Mouse (Mus musculus) hindbrain, embryonic 10.5 days (tissue): ENCODE results near the gene Cnot6l. TPM values are rescaled to one million over a fixed set of nuclear protein-coding genes. Genes with fewer than 3 reads are reported as not detected.

ENCODE experiments used
- DNase-seq: peaks from one replicate; pipeline ENCODE4 v3.0.0-alpha.2; 2017; ENCODE audit warnings: low spot score
- H3K27ac ChIP-seq: fragments of 300-500 bp; sonication (generic); 2 replicates; pipeline ENCODE4 v1.5.1; 2016; ENCODE audit warnings: mild to moderate bottlenecking, moderate library complexity
- H3K27me3 ChIP-seq: fragments of 300-500 bp; sonication (generic); 2 replicates; pipeline ENCODE4 v1.6.1; 2016; ENCODE audit warnings: mild to moderate bottlenecking; ENCODE audit not compliant: poor library complexity, insufficient read depth, severe bottlenecking
- H3K36me3 ChIP-seq: fragments of 300-500 bp; sonication (generic); 2 replicates; pipeline ENCODE4 v1.6.1; 2016; ENCODE audit warnings: mild to moderate bottlenecking, moderate library complexity
- H3K4me1 ChIP-seq: fragments of 300-500 bp; sonication (generic); replicated peaks from 2 replicates; pipeline ENCODE4 v1.6.1; 2016; ENCODE audit warnings: mild to moderate bottlenecking
- H3K4me3 ChIP-seq: fragments of 300-500 bp; sonication (generic); 2 replicates; pipeline ENCODE4 v1.5.1; 2016; ENCODE audit warnings: mild to moderate bottlenecking, moderate library complexity
- H3K9me3 ChIP-seq: fragments of 300-500 bp; sonication (generic); 2 replicates; pipeline ENCODE4 v1.6.1; 2016; ENCODE audit warnings: mild to moderate bottlenecking, moderate library complexity
- WGBS: fragments of 180-500 bp; shearing (Covaris S2); methylation state at CpG from one replicate; pipeline ENCODE4 v1.1.7; 2016; 5-methylcytosine and 5-hydroxymethylcytosine counted together
- polyA plus RNA-seq: library from polyadenylated mRNA; unstranded; fragments of >200 nt; fragmentation: Nextera tagmentation; extraction: Ambion mirVana; gene quantifications from 2 replicates; pipeline ENCODE4 v1.2.1, GENCODE M21; 2016

Gene Cnot6l
- polyA plus RNA-seq, 1 experiment from 2014 or later: 7.8 TPM

DNA sequence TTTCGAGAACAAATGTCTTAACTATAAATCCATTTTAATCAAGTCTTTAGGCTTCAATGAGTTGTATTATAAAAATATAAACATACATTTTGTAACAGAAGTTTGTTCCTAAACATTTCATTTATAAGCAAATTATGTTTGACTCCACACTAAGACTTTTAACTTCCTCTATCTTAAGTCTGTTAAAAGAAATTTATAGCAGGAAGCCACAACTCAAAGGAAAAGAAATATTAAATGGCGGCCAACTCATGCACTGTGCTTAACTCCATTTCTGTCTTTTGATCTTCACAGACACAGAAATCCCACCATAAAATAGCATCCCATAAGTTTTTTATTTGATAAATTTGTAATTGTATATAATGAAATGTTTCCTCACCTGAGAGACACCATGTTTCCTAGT is 33.3 kb downstream of the Cnot6l start:
- Histone ChIP-seq H3K9me3 (no peaks in the 10 kb centered on the region), H3K27me3 (no peaks in the 10 kb centered on the region), H3K4me3 (no peak overlapping the region), H3K4me1 (no peaks in the 10 kb centered on the region), H3K27ac (no peak overlapping the region), H3K36me3 (peaks cover 52% of the 10 kb centered on the region)
- DNase-seq: no peak
- WGBS: 92% methylated on average over 2 of the region's 2 CpGs

DNA sequence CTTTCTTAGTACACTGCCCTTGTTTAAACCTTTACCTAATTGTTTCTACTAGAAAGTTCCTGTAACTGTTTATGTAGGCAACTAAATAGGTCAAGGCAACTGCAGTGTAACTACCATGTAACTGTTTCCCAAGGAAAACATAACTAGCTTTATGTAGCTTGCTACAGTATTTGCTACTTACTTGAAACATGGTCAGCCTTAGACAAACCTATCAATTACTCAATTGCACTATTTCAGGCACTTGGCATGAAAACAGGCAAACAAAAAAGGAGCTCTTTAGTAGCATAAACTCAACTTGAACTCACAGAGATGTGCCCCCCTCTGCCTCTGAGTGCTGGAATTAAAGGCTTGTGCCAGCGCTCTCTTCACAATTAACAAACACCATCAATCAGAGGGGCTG is 37.1 kb downstream of the Cnot6l start:
- Histone ChIP-seq H3K27me3 (no peaks in the 10 kb centered on the region), H3K9me3 (no peaks in the 10 kb centered on the region), H3K27ac (no peak overlapping the region), H3K4me3 (no peak overlapping the region), H3K36me3 (peaks cover 41% of the 10 kb centered on the region), H3K4me1 (no peaks in the 10 kb centered on the region)
- 94% methylated on average over 1 of the region's 1 CpGs for WGBS
- DNase-seq: no peak

DNA sequence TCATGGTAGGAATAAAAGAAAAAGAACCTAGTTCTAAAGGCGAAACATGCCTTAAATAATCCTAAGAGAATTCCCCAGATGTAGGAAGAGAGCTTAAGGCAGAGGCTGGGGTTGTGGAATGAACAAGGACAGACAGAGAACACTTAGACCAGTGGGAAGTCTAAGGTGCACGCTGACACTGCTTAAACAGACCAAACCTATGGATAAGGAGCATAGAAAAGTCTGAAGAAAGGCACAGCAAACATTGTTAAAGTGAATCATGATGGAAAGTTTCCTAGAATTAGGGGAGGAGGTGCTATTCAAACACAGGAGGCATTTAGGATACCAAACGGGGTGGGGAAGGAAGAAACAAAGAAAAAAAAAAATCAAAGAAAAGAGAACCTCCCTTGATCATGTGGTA is 49.0 kb downstream of the Cnot6l start:
- 89% methylated on average over 3 of the region's 3 CpGs for WGBS
- H3K4me1 ChIP-seq: no peaks in the 10 kb centered on the region
- H3K27me3 ChIP-seq: no peaks in the 10 kb centered on the region
- H3K36me3 ChIP-seq: peaks cover 10% of the 10 kb centered on the region
- DNase-seq: no peak
- no peak overlapping the region for H3K4me3 ChIP-seq
- H3K9me3 ChIP-seq: no peaks in the 10 kb centered on the region
- no peak overlapping the region for H3K27ac ChIP-seq

DNA sequence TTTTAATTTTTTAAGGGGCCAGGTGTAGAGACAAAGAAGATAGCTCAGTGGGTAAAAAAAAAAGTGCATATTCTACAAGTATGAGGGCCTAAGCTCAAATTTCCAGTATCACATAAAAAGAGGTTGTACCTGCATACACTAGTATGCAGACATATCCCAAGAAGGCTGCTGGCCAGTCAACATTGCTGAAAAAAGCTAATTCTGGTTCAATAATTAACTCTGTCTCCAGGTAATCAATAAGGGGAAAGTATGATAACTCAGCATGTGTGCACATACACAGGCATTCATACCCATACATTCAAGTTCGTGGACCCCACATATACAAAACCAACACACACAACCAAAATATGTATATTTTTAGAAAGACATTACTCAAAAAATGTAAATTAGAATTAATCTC is 59.3 kb downstream of the Cnot6l start:
- DNase-seq: no peak
- H3K9me3 ChIP-seq: no peaks in the 10 kb centered on the region
- no peaks in the 10 kb centered on the region for H3K4me1 ChIP-seq
- H3K27ac ChIP-seq: no peak overlapping the region
- no peak overlapping the region for H3K4me3 ChIP-seq
- H3K36me3 ChIP-seq: peaks cover 23% of the 10 kb centered on the region
- 94% methylated on average over 1 of the region's 1 CpGs for WGBS
- H3K27me3 ChIP-seq: no peaks in the 10 kb centered on the region

GRCm38 (mm10) chr5:96091468-96091867 is 72.5 kb downstream of the Cnot6l start:
- DNase-seq: no peak
- H3K9me3 ChIP-seq: no peaks in the 10 kb centered on the region
- no peak overlapping the region for H3K27ac ChIP-seq
- WGBS: 94% methylated on average over 2 of the region's 2 CpGs
- no peak overlapping the region for H3K4me3 ChIP-seq
- H3K4me1 ChIP-seq: no peaks in the 10 kb centered on the region
- H3K36me3 ChIP-seq: peaks cover 12% of the 10 kb centered on the region
- no peaks in the 10 kb centered on the region for H3K27me3 ChIP-seq

DNA sequence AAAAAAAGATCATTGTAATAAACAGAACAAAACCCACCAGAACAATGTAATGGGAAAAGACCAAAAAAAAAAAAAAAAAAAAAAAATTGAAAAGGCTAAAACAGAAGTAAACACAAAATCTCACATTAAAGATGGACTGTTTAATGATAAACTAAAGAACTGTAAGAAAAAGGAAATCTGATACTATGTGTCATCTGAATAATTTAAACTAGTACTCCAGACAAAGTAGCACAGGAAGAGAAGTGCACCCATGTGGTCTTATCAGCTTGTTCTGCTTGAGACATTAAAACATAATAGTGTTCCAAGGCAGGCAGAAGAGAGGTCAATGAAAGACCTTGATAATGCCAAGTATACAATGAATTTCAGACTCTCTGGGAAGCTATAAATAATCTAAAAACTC is 78.6 kb downstream of the Cnot6l start:
- no peak for DNase-seq
- Histone ChIP-seq H3K27ac (no peak overlapping the region), H3K4me1 (no peaks in the 10 kb centered on the region), H3K9me3 (no peaks in the 10 kb centered on the region), H3K36me3 (peaks cover 24% of the 10 kb centered on the region), H3K27me3 (no peaks in the 10 kb centered on the region), H3K4me3 (no peak overlapping the region)

DNA sequence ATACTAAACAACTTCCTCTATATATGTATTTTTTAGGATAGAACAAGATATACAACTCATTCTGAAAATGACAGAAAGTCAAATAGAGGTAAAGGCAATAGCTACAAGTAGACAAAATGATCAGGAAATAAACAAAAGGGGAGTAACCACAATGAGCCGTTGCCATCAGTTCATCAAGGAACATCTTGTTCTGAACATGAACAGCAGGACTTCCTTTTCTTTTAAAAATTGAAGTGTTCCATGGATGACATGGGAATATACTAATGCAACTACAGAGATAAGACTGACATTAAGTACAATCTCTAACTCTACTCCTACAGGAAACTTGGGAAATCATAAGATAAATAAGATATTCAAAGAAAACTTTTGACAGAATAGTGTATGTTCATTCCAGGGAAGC is 84.9 kb downstream of the Cnot6l start:
- Histone ChIP-seq H3K4me1 (no peaks in the 10 kb centered on the region), H3K9me3 (no peaks in the 10 kb centered on the region), H3K36me3 (peaks cover 38% of the 10 kb centered on the region), H3K27me3 (no peaks in the 10 kb centered on the region), H3K27ac (no peak overlapping the region), H3K4me3 (no peak overlapping the region)
- DNase-seq: no peak
- WGBS: 79% methylated on average over 1 of the region's 1 CpGs

DNA sequence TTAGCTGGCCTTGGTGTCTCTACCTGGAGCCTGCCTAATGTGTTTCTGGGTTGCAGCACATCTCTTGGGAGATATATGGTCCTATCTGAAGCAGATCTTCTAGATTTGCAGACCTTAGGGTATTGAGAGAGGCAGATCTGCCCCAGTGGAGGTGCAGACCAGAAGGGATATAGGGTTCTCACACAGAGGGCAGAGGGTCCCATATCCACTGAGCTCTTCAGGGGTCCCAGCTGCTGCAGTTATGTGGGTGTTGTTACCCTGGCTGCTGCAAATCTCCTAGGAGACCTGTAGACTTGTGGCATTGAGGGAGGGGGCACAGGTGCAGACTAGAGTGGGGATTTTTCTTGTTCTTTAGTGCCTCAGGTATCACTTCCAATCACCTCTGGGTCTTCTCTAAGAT is 98.4 kb downstream of the Cnot6l start:
- H3K4me1 ChIP-seq: no peaks in the 10 kb centered on the region
- 0 out of 2 replicates have a peak, but pooled peaks cover 3% of the 10 kb centered on the region for H3K9me3 ChIP-seq
- DNase-seq: no peak
- H3K36me3 ChIP-seq: no peaks in the 10 kb centered on the region
- no peak overlapping the region for H3K4me3 ChIP-seq
- no peaks in the 10 kb centered on the region for H3K27me3 ChIP-seq
- H3K27ac ChIP-seq: no peak overlapping the region

DNA sequence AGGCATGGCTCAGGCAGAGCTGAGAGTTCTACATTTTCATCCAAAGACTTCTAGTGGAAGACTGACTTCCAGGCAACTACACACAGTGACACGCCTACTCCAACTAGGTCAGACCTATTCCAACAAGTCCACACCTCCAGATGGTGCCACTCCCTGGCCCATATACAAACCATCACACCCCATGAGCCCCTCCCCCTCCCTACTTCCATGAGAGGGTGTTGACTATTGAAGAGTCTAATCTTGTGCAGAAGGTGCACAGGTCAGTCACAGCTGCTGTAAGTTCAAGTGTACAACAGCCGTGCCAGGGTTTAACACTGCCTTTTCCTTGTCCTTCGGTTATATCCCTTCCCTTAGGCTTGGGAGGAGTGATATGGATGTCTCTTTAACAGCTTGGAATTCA is 121.5 kb downstream of the Cnot6l start:
- Histone ChIP-seq H3K4me1 (no peaks in the 10 kb centered on the region), H3K4me3 (no peak overlapping the region), H3K27ac (no peak overlapping the region), H3K36me3 (no peaks in the 10 kb centered on the region), H3K27me3 (no peaks in the 10 kb centered on the region), H3K9me3 (no peaks in the 10 kb centered on the region)
- 94% methylated on average over 3 of the region's 3 CpGs for WGBS
- DNase-seq: no peak

DNA sequence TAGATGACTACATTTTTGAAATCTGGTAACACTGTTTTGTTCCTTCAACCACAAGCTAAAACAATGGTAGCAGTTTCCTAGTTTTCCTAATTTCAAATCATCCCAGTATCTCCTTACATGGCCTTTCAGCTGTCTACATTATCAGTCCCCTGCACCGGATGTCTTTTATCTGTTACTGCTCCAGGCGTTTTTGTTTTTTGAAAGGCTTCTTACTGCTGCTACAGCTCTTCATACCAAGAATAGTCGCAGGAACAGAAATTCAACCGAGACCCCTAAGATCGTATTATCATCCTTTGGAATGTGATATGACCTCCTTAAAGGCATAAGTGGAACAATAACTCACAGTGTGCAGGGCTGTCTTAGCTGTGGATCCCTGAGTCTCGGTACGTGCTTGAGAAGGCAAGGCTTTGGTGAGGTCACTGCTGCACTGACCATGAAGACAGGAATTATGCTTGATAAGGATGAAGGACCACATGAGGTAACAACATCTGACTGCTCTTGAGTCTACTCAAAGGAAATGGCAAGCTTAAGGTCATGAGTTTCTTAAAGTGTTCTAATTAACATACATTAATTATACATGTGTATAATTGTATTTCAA is 122.4 kb downstream of the Cnot6l start:
- no peak for DNase-seq
- no peaks in the 10 kb centered on the region for H3K9me3 ChIP-seq

DNA sequence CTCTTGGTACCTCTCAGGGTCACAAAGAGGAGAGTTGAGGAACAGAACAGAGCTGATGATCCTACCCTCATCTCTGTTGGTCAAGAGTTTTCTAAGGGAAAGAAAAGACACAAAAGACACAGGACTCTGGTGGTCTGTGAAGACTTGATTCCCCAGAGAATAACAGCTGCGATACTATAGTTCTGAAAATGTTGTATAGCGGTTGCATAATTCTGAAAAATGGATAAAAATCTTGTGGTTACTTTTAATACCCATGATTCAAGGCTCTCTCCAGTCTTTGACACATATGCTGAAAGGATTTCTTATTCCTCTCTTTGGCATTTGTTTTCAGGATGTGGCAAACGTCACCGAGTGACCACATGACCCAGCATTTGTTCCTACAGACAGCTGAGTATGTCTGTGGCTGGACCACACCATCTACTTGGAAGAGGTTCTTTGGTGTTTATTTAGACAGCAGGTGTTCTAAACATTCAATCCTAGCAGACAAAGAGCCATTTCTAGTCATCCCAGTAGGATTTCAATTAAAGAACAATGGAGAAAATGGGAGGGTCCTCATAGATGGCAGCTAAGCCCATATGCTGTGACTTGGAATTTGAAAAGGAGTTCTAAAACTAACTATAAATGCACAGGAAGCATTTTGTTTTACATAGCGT is 124.7 kb downstream of the Cnot6l start:
- 76% methylated on average over 5 of the region's 5 CpGs for WGBS
- H3K27ac ChIP-seq: no peak overlapping the region
- H3K4me3 ChIP-seq: no peak overlapping the region
- no peak for DNase-seq
- H3K4me1 ChIP-seq: no peaks in the 10 kb centered on the region
- no peaks in the 10 kb centered on the region for H3K27me3 ChIP-seq
- H3K36me3 ChIP-seq: no peaks in the 10 kb centered on the region
- no peaks in the 10 kb centered on the region for H3K9me3 ChIP-seq

More for the DNA sequence above, 122.4 kb downstream of the Cnot6l start:
- no peak overlapping the region for H3K27ac ChIP-seq
- H3K36me3 ChIP-seq: no peaks in the 10 kb centered on the region
- no peaks in the 10 kb centered on the region for H3K27me3 ChIP-seq
- 82% methylated on average over 7 of the region's 7 CpGs for WGBS
- H3K4me1 ChIP-seq: no peaks in the 10 kb centered on the region
- no peak overlapping the region for H3K4me3 ChIP-seq

DNA sequence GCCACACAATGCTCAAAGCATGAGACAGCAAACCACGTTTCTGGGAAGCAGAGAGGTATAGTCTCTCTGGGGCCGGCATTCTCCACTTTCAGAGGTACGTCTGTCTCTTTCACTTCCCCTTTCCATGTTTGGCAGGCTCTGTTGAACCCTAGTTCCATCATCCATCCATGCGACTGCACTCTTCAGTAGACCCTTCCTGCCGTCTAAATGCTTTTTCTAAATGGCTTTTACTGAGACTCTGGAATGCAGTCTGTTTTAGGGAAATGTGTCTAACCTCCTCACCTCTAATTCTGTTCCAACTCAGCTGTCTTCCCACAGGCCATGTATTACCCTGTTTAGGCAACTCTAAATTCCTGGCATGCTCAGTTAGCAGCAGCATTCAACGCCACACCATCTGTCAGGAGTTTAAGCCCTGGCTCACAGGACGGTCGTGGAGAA is 126.3 kb downstream of the Cnot6l start:
- no peaks in the 10 kb centered on the region for H3K27me3 ChIP-seq

GRCm38 (mm10) chr5:96036125-96036672 is 127.8 kb downstream of the Cnot6l start:
- H3K4me3 ChIP-seq: no peak overlapping the region
- no peaks in the 10 kb centered on the region for H3K4me1 ChIP-seq
- H3K36me3 ChIP-seq: no peaks in the 10 kb centered on the region
- DNase-seq: no peak
- WGBS: 75% methylated on average over 7 of the region's 7 CpGs
- H3K27me3 ChIP-seq: no peaks in the 10 kb centered on the region
- no peaks in the 10 kb centered on the region for H3K9me3 ChIP-seq
- H3K27ac ChIP-seq: no peak overlapping the region

More for the DNA sequence above, 126.3 kb downstream of the Cnot6l start:
- Histone ChIP-seq H3K4me3 (no peak overlapping the region), H3K36me3 (no peaks in the 10 kb centered on the region), H3K9me3 (no peaks in the 10 kb centered on the region), H3K4me1 (no peaks in the 10 kb centered on the region), H3K27ac (no peak overlapping the region)
- 63% methylated on average over 8 of the region's 8 CpGs for WGBS
- no peak for DNase-seq
